Mouse (Mus musculus): ENCODE results near the gene Arhgef38. TPM values are rescaled to one million over a fixed set of nuclear protein-coding genes. Genes with fewer than 3 reads are reported as not detected.

Arhgef38 gene
- polyA plus RNA-seq (2014; fragmentation: Nextera tagmentation; extraction: Ambion mirVana): not detected in 2 replicates

DNA sequence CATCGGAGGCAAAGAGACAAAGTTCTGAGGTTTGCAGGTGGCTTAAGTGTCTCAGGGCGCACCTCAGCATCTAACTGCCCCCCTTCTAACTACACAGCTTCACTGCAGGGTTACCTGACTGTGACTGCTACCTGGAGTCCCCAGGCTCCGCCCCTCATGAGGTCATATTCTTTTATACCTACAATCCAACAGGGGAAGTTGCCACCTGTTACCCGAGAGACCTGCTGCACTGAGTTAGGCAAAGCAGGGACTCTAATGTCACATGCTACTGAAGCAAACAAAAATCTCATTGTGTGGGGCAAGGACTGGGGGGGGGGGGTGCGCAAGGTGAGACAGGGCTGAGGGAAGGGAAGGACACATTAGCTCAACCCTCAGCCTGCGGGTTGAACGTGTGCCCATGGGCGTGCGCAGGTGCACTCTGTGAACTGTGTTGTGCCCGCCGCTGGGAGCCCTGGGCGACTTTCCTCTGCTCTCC is at the start of gene Arhgef38:
Gene Arhgef38 (minus strand): TSS at position 129 of the 475 bp plus-strand sequence.
- Histone ChIP-seq H3K27ac (ENCODE audit: low read depth, low read length) (no peak within 1 kb of the TSS), H3K4me3 (ENCODE audit: low read depth, low read length) (no peak within 1 kb of the TSS), H3K27me3 (replicated peaks; ENCODE audit: control insufficient read depth, insufficient read depth, low read length) (no peaks in the 10 kb centered on the region), H3K4me2 (no peak within 1 kb of the TSS), H3K9me3 (ENCODE audit: control insufficient read depth, low read length) (no peaks in the 10 kb centered on the region), H3K36me3 (ENCODE audit: control insufficient read depth, insufficient read depth, low read length) (no peaks in the 10 kb centered on the region), H3K4me1 (replicated peaks; ENCODE audit: control insufficient read depth, insufficient read depth, low read length) (no peaks in the 10 kb centered on the region), H3K9ac (ENCODE audit: low read depth, low read length) (no peak within 1 kb of the TSS)
- no peak for ATAC-seq (replicated peaks; ENCODE audit: low FRiP score)
- WGBS: 57% methylated on average over 12 of the region's 12 CpGs
- DNase-seq (ENCODE audit: low spot score): no peak

DNA sequence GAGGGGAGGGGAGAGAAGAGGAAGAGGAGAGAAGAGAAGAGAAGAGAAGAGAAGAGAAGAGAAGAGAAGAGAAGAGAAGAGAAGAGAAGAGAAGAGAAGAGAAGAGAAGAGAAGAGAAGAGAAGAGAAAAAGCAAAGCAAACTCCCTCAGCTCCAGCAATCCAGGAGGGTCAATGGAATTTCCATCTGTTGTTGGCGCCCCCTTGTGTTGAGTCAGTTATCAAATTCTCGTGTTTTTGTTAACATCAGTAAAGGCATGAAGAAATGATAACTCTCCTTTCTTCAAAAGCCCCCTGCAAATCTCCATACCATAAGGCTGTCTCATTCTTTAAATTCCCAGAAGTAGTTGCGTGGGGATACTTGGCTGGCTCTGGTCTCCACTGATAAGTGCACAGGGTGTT is 37.1 kb upstream of the Arhgef38 start:
- no peak overlapping the region for H3K4me3 ChIP-seq (ENCODE audit: low read depth, low read length)
- no peak overlapping the region for H3K27ac ChIP-seq (ENCODE audit: low read depth, low read length)
- no peaks in the 10 kb centered on the region for H3K4me1 ChIP-seq (replicated peaks; ENCODE audit: control insufficient read depth, insufficient read depth, low read length)
- H3K9ac ChIP-seq (ENCODE audit: low read depth, low read length): no peak overlapping the region
- 10% methylated on average over 3 of the region's 3 CpGs for WGBS
- H3K27me3 ChIP-seq (replicated peaks; ENCODE audit: control insufficient read depth, insufficient read depth, low read length): no peaks in the 10 kb centered on the region
- no peak overlapping the region for H3K4me2 ChIP-seq
- H3K9me3 ChIP-seq (ENCODE audit: control insufficient read depth, low read length): no peaks in the 10 kb centered on the region
- H3K36me3 ChIP-seq (ENCODE audit: control insufficient read depth, insufficient read depth, low read length): no peaks in the 10 kb centered on the region
- ATAC-seq (replicated peaks; ENCODE audit: low FRiP score): no peak; the same call in 1 of the 2 replicates
- DNase-seq (ENCODE audit: low spot score): no peak

DNA sequence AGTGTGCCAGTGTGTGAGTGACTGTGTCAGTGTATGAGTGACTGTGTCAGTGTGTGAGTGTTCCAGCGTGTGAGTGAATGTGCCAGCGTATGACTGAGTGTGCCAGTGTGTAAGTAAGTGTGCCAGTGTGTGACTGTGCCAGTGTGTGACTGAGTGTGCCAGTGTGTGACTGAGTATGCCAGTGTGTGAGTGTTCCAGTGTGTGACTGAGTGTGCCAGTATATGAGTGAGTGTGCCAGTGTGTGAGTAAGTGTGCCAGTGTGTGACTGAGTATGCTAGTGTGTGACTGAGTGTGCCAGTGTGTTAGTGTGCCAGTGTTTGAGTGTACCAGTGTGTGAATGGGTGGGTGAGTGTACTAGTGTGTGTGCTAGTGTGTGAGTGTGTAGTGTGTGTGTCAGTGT is 24.1 kb upstream of the Arhgef38 start:
- H3K9me3 ChIP-seq (ENCODE audit: control insufficient read depth, low read length): no peaks in the 10 kb centered on the region
- 80% methylated on average over 2 of the region's 2 CpGs for WGBS
- H3K27ac ChIP-seq (ENCODE audit: low read depth, low read length): no peak overlapping the region
- ATAC-seq (replicated peaks; ENCODE audit: low FRiP score) (no peak; the same call in 1 of the 2 replicates), DNase-seq (ENCODE audit: low spot score) (no peak)
- no peak overlapping the region for H3K4me3 ChIP-seq (ENCODE audit: low read depth, low read length)
- no peaks in the 10 kb centered on the region for H3K27me3 ChIP-seq (replicated peaks; ENCODE audit: control insufficient read depth, insufficient read depth, low read length)
- H3K4me1 ChIP-seq (replicated peaks; ENCODE audit: control insufficient read depth, insufficient read depth, low read length): no peaks in the 10 kb centered on the region
- no peak overlapping the region for H3K4me2 ChIP-seq
- H3K9ac ChIP-seq (ENCODE audit: low read depth, low read length): no peak overlapping the region
- H3K36me3 ChIP-seq (ENCODE audit: control insufficient read depth, insufficient read depth, low read length): no peaks in the 10 kb centered on the region

DNA sequence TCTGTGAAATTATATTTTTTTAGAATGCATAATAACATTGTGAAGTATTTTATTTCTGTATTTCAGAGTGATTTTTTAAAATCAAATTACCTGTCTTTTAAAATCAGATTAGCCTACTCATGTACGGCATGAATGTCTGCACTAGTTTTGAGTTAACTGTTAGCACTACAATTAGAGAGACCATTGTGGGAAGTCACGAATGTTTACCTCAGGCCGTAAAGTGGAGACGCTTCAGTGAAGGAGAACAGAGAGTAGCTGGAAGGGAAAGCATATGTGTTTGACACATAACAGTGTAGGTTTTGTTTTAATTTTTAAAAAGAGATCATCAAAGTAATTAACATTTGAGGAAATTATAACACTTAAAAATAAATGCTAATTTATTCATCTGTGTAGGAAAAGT is 21.1 kb upstream of the Arhgef38 start:
- ATAC-seq (replicated peaks; ENCODE audit: low FRiP score) (no peak), DNase-seq (ENCODE audit: low spot score) (no peak)
- 86% methylated on average over 4 of the region's 4 CpGs for WGBS
- no peak overlapping the region for H3K4me2 ChIP-seq
- no peak overlapping the region for H3K9ac ChIP-seq (ENCODE audit: low read depth, low read length)
- no peaks in the 10 kb centered on the region for H3K4me1 ChIP-seq (replicated peaks; ENCODE audit: control insufficient read depth, insufficient read depth, low read length)
- H3K27ac ChIP-seq (ENCODE audit: low read depth, low read length): no peak overlapping the region
- no peaks in the 10 kb centered on the region for H3K9me3 ChIP-seq (ENCODE audit: control insufficient read depth, low read length)
- H3K27me3 ChIP-seq (replicated peaks; ENCODE audit: control insufficient read depth, insufficient read depth, low read length): no peaks in the 10 kb centered on the region
- H3K4me3 ChIP-seq (ENCODE audit: low read depth, low read length): no peak overlapping the region
- H3K36me3 ChIP-seq (ENCODE audit: control insufficient read depth, insufficient read depth, low read length): no peaks in the 10 kb centered on the region

DNA sequence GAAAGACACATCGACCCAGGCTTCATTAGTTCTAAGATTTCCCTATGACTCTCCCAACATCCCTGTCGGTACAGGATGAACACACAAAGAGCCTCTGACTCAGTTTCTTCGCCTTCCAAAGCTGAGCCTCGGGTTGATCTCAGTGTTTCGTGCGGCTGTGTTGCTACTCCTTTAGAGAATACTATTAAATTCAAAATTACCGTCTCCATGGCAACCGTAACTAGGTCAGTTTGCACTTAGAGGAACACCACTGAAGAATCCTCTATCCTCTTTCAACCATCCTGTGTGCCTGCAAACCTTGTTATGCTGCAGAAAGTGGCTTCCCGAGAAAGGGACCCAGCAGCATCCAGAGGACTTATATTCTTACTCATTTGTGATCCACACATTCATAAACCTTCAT is 9.3 kb upstream of the Arhgef38 start:
- Histone ChIP-seq H3K4me2 (no peak overlapping the region), H3K27me3 (replicated peaks; ENCODE audit: control insufficient read depth, insufficient read depth, low read length) (no peaks in the 10 kb centered on the region), H3K27ac (ENCODE audit: low read depth, low read length) (no peak overlapping the region), H3K4me1 (replicated peaks; ENCODE audit: control insufficient read depth, insufficient read depth, low read length) (no peaks in the 10 kb centered on the region), H3K9me3 (ENCODE audit: control insufficient read depth, low read length) (no peaks in the 10 kb centered on the region), H3K4me3 (ENCODE audit: low read depth, low read length) (no peak overlapping the region), H3K36me3 (ENCODE audit: control insufficient read depth, insufficient read depth, low read length) (no peaks in the 10 kb centered on the region), H3K9ac (ENCODE audit: low read depth, low read length) (no peak overlapping the region)
- no peak for ATAC-seq (replicated peaks; ENCODE audit: low FRiP score)
- WGBS: 79% methylated on average over 9 of the region's 9 CpGs
- no peak for DNase-seq (ENCODE audit: low spot score)

DNA sequence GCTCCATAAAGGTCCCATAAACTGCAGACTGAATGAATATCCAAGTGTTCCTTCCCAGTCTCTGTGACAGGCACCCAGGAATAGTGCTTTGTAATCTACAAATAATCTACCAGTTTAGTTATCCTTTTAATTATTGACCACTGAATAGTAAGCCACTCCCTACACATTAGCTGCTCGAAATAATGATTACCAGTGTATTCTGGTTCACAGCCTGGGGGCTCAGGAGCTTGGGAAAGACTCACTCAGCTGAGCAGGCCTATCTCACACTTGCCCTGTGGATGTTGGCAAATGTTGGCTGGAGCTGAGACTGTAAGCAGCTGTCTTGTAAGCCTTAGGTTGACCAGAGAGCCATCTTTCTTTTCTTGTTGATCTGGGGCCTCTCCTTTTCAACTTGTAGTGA is 7.2 kb upstream of the Arhgef38 start:
- Histone ChIP-seq H3K4me1 (replicated peaks; ENCODE audit: control insufficient read depth, insufficient read depth, low read length) (no peaks in the 10 kb centered on the region), H3K27ac (ENCODE audit: low read depth, low read length) (no peak overlapping the region), H3K4me3 (ENCODE audit: low read depth, low read length) (no peak overlapping the region), H3K9me3 (ENCODE audit: control insufficient read depth, low read length) (no peaks in the 10 kb centered on the region), H3K9ac (ENCODE audit: low read depth, low read length) (no peak overlapping the region), H3K36me3 (ENCODE audit: control insufficient read depth, insufficient read depth, low read length) (no peaks in the 10 kb centered on the region), H3K27me3 (replicated peaks; ENCODE audit: control insufficient read depth, insufficient read depth, low read length) (no peaks in the 10 kb centered on the region), H3K4me2 (no peak overlapping the region)
- no peak for ATAC-seq (replicated peaks; ENCODE audit: low FRiP score)
- no peak for DNase-seq (ENCODE audit: low spot score)
- 55% methylated on average over 1 of the region's 1 CpGs for WGBS

DNA sequence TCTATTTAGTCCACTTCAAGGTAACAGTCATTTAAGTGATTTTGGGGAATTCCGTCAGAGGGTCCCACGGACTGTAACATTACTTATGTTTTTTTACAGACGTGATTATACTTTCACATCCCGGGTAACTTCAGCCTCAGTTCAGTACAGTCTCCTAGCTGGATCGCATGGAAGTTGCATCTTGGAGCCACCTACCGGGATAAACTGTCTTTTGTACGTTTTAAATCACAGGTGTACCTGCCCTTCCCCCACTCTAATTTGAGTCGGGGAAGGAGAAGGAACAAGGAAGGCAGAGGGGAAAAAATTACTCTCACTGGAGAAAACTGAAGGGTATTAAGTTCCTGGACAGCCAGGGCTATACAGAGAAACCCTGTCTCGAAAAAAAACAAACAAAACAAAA is 756 bp downstream of the Arhgef38 start:
- ATAC-seq (replicated peaks; ENCODE audit: low FRiP score): no peak
- Histone ChIP-seq H3K9ac (ENCODE audit: low read depth, low read length) (no peak overlapping the region), H3K27me3 (replicated peaks; ENCODE audit: control insufficient read depth, insufficient read depth, low read length) (no peaks in the 10 kb centered on the region), H3K27ac (ENCODE audit: low read depth, low read length) (no peak overlapping the region), H3K4me3 (ENCODE audit: low read depth, low read length) (no peak overlapping the region), H3K4me1 (replicated peaks; ENCODE audit: control insufficient read depth, insufficient read depth, low read length) (no peaks in the 10 kb centered on the region), H3K36me3 (ENCODE audit: control insufficient read depth, insufficient read depth, low read length) (no peaks in the 10 kb centered on the region), H3K4me2 (no peak overlapping the region), H3K9me3 (ENCODE audit: control insufficient read depth, low read length) (no peaks in the 10 kb centered on the region)
- no peak for DNase-seq (ENCODE audit: low spot score)
- 64% methylated on average over 9 of the region's 9 CpGs for WGBS

DNA sequence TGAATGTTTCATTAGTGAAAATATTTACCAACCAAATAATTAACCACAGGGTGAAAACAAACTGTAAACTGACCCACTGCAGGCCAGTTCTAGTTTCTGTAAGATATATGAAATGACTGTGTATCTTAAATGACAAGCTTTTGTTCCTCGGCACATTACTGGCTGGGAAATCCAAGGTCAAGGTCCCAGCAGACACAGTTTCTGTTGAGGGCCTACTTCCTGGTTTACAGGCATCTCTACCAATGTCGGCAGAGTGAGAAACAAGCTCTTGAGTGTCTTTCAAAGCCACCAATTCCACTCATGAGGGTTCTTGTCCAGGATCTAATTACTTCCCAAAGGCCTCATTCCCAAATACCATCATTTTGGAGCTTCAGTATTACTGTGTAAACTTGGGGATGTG is 4.3 kb downstream of the Arhgef38 start:
- H3K4me3 ChIP-seq (ENCODE audit: low read depth, low read length): no peak overlapping the region
- no peaks in the 10 kb centered on the region for H3K27me3 ChIP-seq (replicated peaks; ENCODE audit: control insufficient read depth, insufficient read depth, low read length)
- no peak overlapping the region for H3K9ac ChIP-seq (ENCODE audit: low read depth, low read length)
- no peaks in the 10 kb centered on the region for H3K4me1 ChIP-seq (replicated peaks; ENCODE audit: control insufficient read depth, insufficient read depth, low read length)
- 68% methylated on average over 2 of the region's 2 CpGs for WGBS
- no peaks in the 10 kb centered on the region for H3K9me3 ChIP-seq (ENCODE audit: control insufficient read depth, low read length)
- ATAC-seq (replicated peaks; ENCODE audit: low FRiP score) (no peak), DNase-seq (ENCODE audit: low spot score) (no peak)
- H3K4me2 ChIP-seq: no peak overlapping the region
- no peak overlapping the region for H3K27ac ChIP-seq (ENCODE audit: low read depth, low read length)
- no peaks in the 10 kb centered on the region for H3K36me3 ChIP-seq (ENCODE audit: control insufficient read depth, insufficient read depth, low read length)

DNA sequence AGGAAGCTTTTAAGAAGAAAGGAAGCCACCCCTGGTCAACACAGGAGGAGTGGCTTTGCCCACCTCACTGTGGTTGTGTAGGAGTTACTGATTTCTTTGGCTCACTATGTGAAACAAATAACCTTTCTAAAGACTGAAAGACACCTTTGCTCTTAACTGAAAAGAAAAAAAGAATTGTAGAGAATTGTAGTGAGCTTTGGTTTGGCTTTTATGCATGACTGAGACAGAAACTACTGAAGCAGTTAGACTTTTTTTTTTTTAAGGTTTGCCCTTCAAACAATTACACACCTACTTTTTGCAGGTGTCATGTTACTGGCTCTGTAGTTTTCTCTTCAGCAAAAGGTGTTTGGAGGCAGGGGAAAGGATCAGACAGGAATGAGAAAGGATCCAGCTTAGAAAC is 5.2 kb downstream of the Arhgef38 start:
- H3K27ac ChIP-seq (ENCODE audit: low read depth, low read length): no peak overlapping the region

More for the DNA sequence above, 5.2 kb downstream of the Arhgef38 start:
- Histone ChIP-seq H3K27me3 (replicated peaks; ENCODE audit: control insufficient read depth, insufficient read depth, low read length) (no peaks in the 10 kb centered on the region), H3K4me2 (no peak overlapping the region), H3K9ac (ENCODE audit: low read depth, low read length) (no peak overlapping the region), H3K4me1 (replicated peaks; ENCODE audit: control insufficient read depth, insufficient read depth, low read length) (no peaks in the 10 kb centered on the region), H3K9me3 (ENCODE audit: control insufficient read depth, low read length) (no peaks in the 10 kb centered on the region), H3K4me3 (ENCODE audit: low read depth, low read length) (no peak overlapping the region), H3K36me3 (ENCODE audit: control insufficient read depth, insufficient read depth, low read length) (no peaks in the 10 kb centered on the region)
- ATAC-seq (replicated peaks; ENCODE audit: low FRiP score) (no peak), DNase-seq (ENCODE audit: low spot score) (no peak)
